Mouse (Mus musculus) forebrain, embryonic 13.5 days (tissue): ENCODE data around the gene Stx4a. TPM values are rescaled to one million over a fixed set of nuclear protein-coding genes. Genes with fewer than 3 reads are reported as not detected.
"Not testable (repeated sequence)": the region's sequence is repeated elsewhere in the genome, so short reads cannot be mapped to it uniquely, and the experiment has no call there.

Source experiments
- ATAC-seq: fragments of 200-750 bp; cut with Nextera tagmentation; 2 replicates; pipeline ENCODE4 v1.8.0; 2017
- H3K27ac ChIP-seq: fragments of 300-500 bp; sonication (generic); 2 replicates; pipeline ENCODE4 v1.5.1; 2015; ENCODE audit warnings: inconsistent platforms, mild to moderate bottlenecking, moderate library complexity
- H3K27me3 ChIP-seq: fragments of 300-500 bp; sonication (generic); 2 replicates; pipeline ENCODE4 v1.6.1; 2015; ENCODE audit warnings: mild to moderate bottlenecking, inconsistent platforms
- H3K36me3 ChIP-seq: fragments of 300-500 bp; sonication (generic); 2 replicates; pipeline ENCODE4 v1.6.1; 2015; ENCODE audit warnings: mild to moderate bottlenecking, inconsistent platforms; ENCODE audit not compliant: poor library complexity, severe bottlenecking
- H3K4me1 ChIP-seq: fragments of 300-500 bp; sonication (generic); 2 replicates; pipeline ENCODE4 v1.6.1; 2015; ENCODE audit warnings: inconsistent platforms
- H3K4me2 ChIP-seq: fragments of 300-500 bp; sonication (generic); 2 replicates; pipeline ENCODE4 v1.6.1; 2015; ENCODE audit warnings: inconsistent platforms, mild to moderate bottlenecking, moderate library complexity
- H3K4me3 ChIP-seq: fragments of 300-500 bp; sonication (generic); 2 replicates; pipeline ENCODE4 v1.5.1; 2015; ENCODE audit warnings: mild to moderate bottlenecking, inconsistent platforms
- H3K9ac ChIP-seq: fragments of 300-500 bp; sonication (generic); 2 replicates; pipeline ENCODE4 v1.6.1; 2015; ENCODE audit warnings: mild to moderate bottlenecking, inconsistent platforms
- H3K9me3 ChIP-seq: fragments of 300-500 bp; sonication (generic); replicated peaks from 2 replicates; pipeline ENCODE4 v1.6.1; 2016; ENCODE audit warnings: inconsistent platforms
- WGBS: fragments of 180-500 bp; shearing (Covaris S2); methylation state at CpG from one replicate; pipeline ENCODE4 v1.1.7; 2015; 5-methylcytosine and 5-hydroxymethylcytosine counted together
- polyA plus RNA-seq: library from polyadenylated mRNA; unstranded; fragments of >200 nt; fragmentation: Nextera tagmentation; extraction: Ambion mirVana; gene quantifications from 2 replicates; pipeline ENCODE4 v1.2.1, GENCODE M21; 2015

The Stx4a gene
- polyA plus RNA-seq = 20.5 and 25.6 TPM in 2 replicates

GRCm38 (mm10) chr7:127824176-127824871 is at the start of gene Stx4a, which contains the start of gene Stx1b:
Stx4a (plus strand) TSS chr7:127824294.
Stx1b (minus strand) TSS chr7:127824549.
- H3K4me1 ChIP-seq = peaks cover 27% of the 10 kb centered on the region
- H3K9ac ChIP-seq = peak within 1 kb of the TSS; percentile 92
- H3K4me3 ChIP-seq = peak within 1 kb of the TSS; percentile 76
- peak within 1 kb of the TSS; percentile 80 for H3K4me2 ChIP-seq
- no peaks in the 10 kb centered on the region for H3K36me3 ChIP-seq
- 3% methylated on average over 26 of the region's 38 CpGs for WGBS
- H3K27ac ChIP-seq = peak within 1 kb of the TSS; percentile 88
- H3K9me3 ChIP-seq = no peaks in the 10 kb centered on the region
- peak; percentile 92 for ATAC-seq
- no peaks in the 10 kb centered on the region for H3K27me3 ChIP-seq

GRCm38 (mm10) chr7:127775837-127776236 is 48.3 kb upstream of the Stx4a start:
- H3K4me2 ChIP-seq = peak overlapping the region; percentile 92
- ATAC-seq, H3K27me3 ChIP-seq, H3K9me3 ChIP-seq: not testable (repeated sequence)
- peak overlapping the region; percentile 88 for H3K4me3 ChIP-seq
- 75% methylated on average over 7 of the region's 7 CpGs for WGBS
- H3K9ac ChIP-seq = peak overlapping the region; percentile 90
- H3K27ac ChIP-seq = peak overlapping the region; percentile 97; the same call in 1 of the 2 replicates
- peaks cover 23% of the 10 kb centered on the region for H3K36me3 ChIP-seq
- H3K4me1 ChIP-seq = peaks cover 23% of the 10 kb centered on the region

- Histone ChIP-seq H3K9ac (peak within 1 kb of the TSS; percentile 90), H3K4me2 (peak within 1 kb of the TSS; percentile 92), H3K4me1 (peaks cover 18% of the 10 kb centered on the region), H3K27ac (peak within 1 kb of the TSS; percentile 97), H3K27me3 (no peaks in the 10 kb centered on the region), H3K36me3 (peaks cover 29% of the 10 kb centered on the region), H3K4me3 (peak within 1 kb of the TSS; percentile 88), H3K9me3 (no peaks in the 10 kb centered on the region)
- peak; percentile 72 for ATAC-seq
- WGBS = under 1% methylated on average over 23 of the region's 23 CpGs
These were observed 47.7 kb upstream of the Stx4a start, which contains the start of gene Setd1a for GRCm38 (mm10) chr7:127776426-127776825. Setd1a (plus strand) TSS chr7:127776670.

GRCm38 (mm10) chr7:127776878-127777473 is 47.1 kb upstream of the Stx4a start:
- H3K27me3 ChIP-seq = no peaks in the 10 kb centered on the region
- peak; percentile 92 for ATAC-seq

GRCm38 (mm10) chr7:127777474-127778266 is 46.4 kb upstream of the Stx4a start:
- Histone ChIP-seq H3K4me2 (peak overlapping the region; percentile 92), H3K9ac (peak overlapping the region; percentile 90), H3K9me3 (no peaks in the 10 kb centered on the region), H3K4me1 (peaks cover 18% of the 10 kb centered on the region), H3K27ac (peak overlapping the region; percentile 97), H3K27me3 (no peaks in the 10 kb centered on the region), H3K4me3 (peak overlapping the region; percentile 88), H3K36me3 (peaks cover 42% of the 10 kb centered on the region)
- WGBS = 8% methylated on average over 18 of the region's 66 CpGs
- ATAC-seq = peak; percentile 28

More at GRCm38 (mm10) chr7:127776878-127777473, 47.1 kb upstream of the Stx4a start:
- Histone ChIP-seq H3K9me3 (no peaks in the 10 kb centered on the region), H3K36me3 (peaks cover 35% of the 10 kb centered on the region), H3K27ac (peak overlapping the region; percentile 97), H3K4me2 (peak overlapping the region; percentile 92), H3K4me1 (peaks cover 18% of the 10 kb centered on the region), H3K4me3 (peak overlapping the region; percentile 88), H3K9ac (peak overlapping the region; percentile 90)
- under 1% methylated on average over 38 of the region's 70 CpGs for WGBS

- Histone ChIP-seq H3K4me3 (peak overlapping the region; percentile 88), H3K9ac (peak overlapping the region; percentile 90), H3K9me3 (no peaks in the 10 kb centered on the region), H3K27me3 (no peaks in the 10 kb centered on the region), H3K36me3 (peaks cover 47% of the 10 kb centered on the region), H3K27ac (no peak overlapping the region), H3K4me1 (peaks cover 18% of the 10 kb centered on the region), H3K4me2 (peak overlapping the region; percentile 92)
- WGBS = 75% methylated on average over 4 of the region's 4 CpGs
- ATAC-seq = no peak
These were observed 45.7 kb upstream of the Stx4a start for GRCm38 (mm10) chr7:127778350-127778749.

- Histone ChIP-seq H3K9ac (no peak within 1 kb of the TSS), H3K4me3 (no peak within 1 kb of the TSS), H3K27me3 (no peaks in the 10 kb centered on the region), H3K27ac (no peak within 1 kb of the TSS), H3K4me1 (no peaks in the 10 kb centered on the region), H3K9me3 (no peaks in the 10 kb centered on the region), H3K4me2 (no peak within 1 kb of the TSS), H3K36me3 (peaks cover 98% of the 10 kb centered on the region)
- ATAC-seq = no peak
- 93% methylated on average over 7 of the region's 7 CpGs for WGBS
These were observed 38.8 kb upstream of the Stx4a start, which contains the start of gene Gm49388 for GRCm38 (mm10) chr7:127785308-127785707. Gm49388 (plus strand) TSS chr7:127785608.

- Histone ChIP-seq H3K27me3 (no peaks in the 10 kb centered on the region), H3K9me3 (no peaks in the 10 kb centered on the region), H3K27ac (no peak overlapping the region), H3K9ac (no peak overlapping the region), H3K4me3 (no peak overlapping the region), H3K4me2 (no peak overlapping the region), H3K4me1 (0 out of 2 replicates have a peak, but pooled peaks cover 8% of the 10 kb centered on the region), H3K36me3 (peaks cover 79% of the 10 kb centered on the region)
- 95% methylated on average over 23 of the region's 23 CpGs for WGBS
- no peak for ATAC-seq
These were observed 26.8 kb upstream of the Stx4a start for GRCm38 (mm10) chr7:127797076-127797845.

GRCm38 (mm10) chr7:127798591-127798990 is 25.5 kb upstream of the Stx4a start:
- 87% methylated on average over 4 of the region's 4 CpGs for WGBS
- no peak overlapping the region for H3K4me3 ChIP-seq
- H3K27ac ChIP-seq = no peak overlapping the region
- H3K4me1 ChIP-seq = 0 out of 2 replicates have a peak, but pooled peaks cover 8% of the 10 kb centered on the region
- no peak for ATAC-seq
- H3K36me3 ChIP-seq = peaks cover 79% of the 10 kb centered on the region
- H3K9me3 ChIP-seq = no peaks in the 10 kb centered on the region
- H3K27me3 ChIP-seq = no peaks in the 10 kb centered on the region
- no peak overlapping the region for H3K4me2 ChIP-seq
- H3K9ac ChIP-seq = no peak overlapping the region

- H3K4me2 ChIP-seq = no peak overlapping the region
- ATAC-seq = no peak
- no peak overlapping the region for H3K4me3 ChIP-seq
- no peaks in the 10 kb centered on the region for H3K27me3 ChIP-seq
- H3K9me3 ChIP-seq = no peaks in the 10 kb centered on the region
- no peak overlapping the region for H3K9ac ChIP-seq
- H3K27ac ChIP-seq = no peak overlapping the region
- WGBS = 90% methylated on average over 13 of the region's 13 CpGs
- H3K4me1 ChIP-seq = 0 out of 2 replicates have a peak, but pooled peaks cover 8% of the 10 kb centered on the region
- peaks cover 74% of the 10 kb centered on the region for H3K36me3 ChIP-seq
These were observed 24.9 kb upstream of the Stx4a start for GRCm38 (mm10) chr7:127799211-127799610.

- no peak overlapping the region for H3K9ac ChIP-seq
- 0 out of 2 replicates have a peak, but pooled peaks cover 8% of the 10 kb centered on the region for H3K4me1 ChIP-seq
- H3K27ac ChIP-seq = 0 out of 2 replicates have a peak overlapping the region, but pooled peaks have one; percentile 32
- H3K27me3 ChIP-seq = no peaks in the 10 kb centered on the region
- no peak overlapping the region for H3K4me3 ChIP-seq
- H3K36me3 ChIP-seq = peaks cover 75% of the 10 kb centered on the region
- no peak for ATAC-seq
- WGBS = 100% methylated on average over 1 of the region's 1 CpGs
- H3K4me2 ChIP-seq = no peak overlapping the region
- H3K9me3 ChIP-seq = no peaks in the 10 kb centered on the region
These were observed 24.4 kb upstream of the Stx4a start for GRCm38 (mm10) chr7:127799738-127800137.
